Mouse (Mus musculus) layer of hippocampus, adult 9-11 months (tissue): Measurements from ENCODE around the gene Cat.

Source experiments
- DNase-seq: peaks from one replicate; pipeline ENCODE4 v3.0.0; 2022

The Cat gene

DNA sequence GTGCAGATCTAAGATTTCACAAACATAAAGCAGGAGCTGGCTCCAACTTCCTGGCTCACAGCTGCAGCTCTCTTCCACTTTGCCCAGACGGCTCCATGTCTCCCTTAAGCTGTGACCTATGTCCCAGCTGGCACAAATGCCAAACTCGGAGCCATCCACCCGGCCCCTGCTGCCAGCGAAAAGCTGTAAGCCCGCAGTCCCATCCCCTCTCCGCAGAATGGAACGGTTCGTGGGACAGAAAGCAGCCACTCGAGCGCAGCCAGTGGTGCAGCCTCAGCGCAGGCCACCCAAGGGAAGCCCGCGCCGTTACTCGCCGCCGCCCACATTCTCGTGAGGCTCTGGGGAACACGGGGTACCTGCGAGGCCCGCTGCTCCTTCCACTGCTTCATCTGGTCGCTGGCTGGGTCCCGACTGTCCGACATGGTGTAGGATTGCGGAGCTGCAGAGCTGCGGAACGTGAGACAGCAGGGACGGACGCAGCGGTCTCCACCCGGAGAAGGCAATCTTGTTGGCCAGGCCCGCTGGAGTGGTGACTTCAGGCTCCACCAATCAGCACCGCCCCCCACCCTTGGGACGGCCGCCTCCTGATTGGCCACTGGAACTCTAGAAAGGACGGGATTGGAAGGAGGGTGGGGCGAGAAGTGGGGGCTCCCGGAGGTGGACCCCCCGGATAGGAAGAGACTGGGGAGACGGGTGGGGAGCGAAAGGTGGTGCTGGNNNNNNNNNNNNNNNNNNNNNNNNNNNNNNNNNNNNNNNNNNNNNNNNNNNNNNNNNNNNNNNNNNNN lies at the start of gene Cat:
Cat (minus strand) TSS at position 544 of the 785 bp plus-strand sequence.
- DNase-seq: peak; percentile 96

DNA sequence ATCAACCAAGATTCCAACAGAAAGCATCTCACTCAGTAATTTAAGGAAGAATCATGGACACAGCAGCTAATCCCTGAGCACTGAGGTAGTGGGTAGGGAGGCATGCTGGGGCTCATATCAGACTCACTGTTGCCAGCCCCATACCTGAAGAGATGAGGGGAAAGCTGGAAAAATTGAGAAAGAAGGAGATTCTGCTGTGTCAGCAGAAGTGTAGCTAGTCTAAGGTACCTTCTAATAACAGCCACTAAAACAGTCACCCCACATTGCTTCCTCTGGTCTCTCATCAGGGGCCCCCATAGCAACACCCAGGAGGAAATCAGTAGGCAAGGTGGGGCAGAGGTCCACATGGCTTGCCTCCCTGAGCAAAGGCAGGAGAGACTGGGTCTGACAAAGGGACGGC lies 40.6 kb upstream of the Cat start:
- DNase-seq: no peak

DNA sequence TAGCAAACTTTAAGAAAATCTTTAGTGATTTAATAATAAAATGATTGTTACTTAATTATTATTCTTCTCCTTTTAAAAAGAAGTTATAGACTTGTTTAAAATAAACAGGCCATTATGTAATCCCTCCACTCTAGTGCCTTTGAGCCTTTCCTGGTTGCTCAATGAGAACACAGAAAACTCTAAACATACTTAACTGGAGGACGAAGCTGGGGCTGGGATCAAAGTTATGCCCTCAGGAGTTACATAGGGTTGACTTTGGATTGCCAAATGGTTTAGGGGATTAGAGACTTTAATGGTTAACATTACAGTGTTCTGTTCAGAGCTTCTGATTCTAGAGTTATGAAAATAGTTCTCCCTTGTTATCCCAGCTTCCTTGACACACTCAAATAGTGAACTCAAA lies 31.5 kb upstream of the Cat start:
- no peak for DNase-seq

DNA sequence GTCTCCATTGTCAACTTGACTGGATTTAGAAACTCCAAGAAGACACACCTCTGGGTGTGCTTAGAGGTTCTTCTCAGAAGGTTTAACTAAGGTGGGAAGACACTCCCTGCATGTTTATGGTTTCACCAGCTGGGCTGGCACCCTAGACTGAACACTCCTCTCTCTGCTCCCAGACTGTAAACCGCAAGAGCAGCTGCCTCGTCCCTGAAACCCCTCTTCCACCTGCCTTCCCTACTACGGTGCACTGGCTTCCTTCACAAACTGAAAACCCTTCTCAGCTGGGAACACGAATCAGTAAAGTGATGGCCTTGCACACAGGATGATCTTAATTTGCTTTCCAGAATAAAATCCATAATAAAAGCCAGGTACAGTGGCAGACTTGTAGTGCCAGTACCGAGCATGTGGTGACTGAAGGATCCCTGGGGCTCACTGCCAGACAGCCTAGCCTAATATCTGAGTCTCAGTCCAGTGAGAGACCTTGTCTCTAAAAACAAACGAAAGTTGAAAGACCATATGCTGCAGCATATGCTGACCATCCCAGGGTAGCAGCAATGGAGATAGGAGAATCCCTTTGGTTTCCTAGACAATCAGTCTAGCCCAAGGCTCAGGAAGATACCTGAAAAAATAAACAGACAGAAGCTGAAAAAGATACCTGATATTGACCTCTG lies 30.7 kb upstream of the Cat start:
- no peak for DNase-seq

DNA sequence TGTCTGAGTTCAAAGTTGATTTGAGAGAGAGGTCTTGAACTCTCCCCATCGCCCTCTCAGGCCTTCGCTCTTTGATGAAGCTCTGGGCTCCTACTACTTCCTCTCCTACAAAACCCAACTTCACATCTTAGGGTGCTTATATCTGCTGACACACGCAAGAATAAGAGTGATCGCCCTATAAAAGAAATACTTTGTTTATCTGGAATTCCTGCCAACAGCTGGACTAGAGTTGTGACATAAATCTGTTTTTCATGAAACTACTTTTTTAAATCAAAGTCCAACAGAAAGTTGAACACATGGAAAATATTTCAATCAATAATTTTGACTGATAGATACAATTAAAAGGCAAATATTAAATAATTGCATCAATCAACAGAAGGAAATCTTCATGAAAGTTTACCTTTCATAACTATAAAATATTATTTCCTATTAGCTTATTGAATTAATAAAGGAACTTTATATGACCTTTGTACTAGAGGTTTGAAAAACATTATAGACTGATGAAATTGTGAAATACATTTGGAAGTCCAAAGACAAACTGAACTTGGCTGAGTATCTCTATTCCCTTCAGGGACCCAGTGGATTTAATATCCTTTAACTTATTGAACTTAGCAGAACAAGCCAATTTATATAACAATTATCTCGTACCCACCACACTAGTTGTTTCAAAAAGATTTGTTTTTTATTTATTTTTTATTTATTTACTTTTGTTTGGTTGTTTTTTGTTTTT lies 27.3 kb upstream of the Cat start:
- DNase-seq: no peak

DNA sequence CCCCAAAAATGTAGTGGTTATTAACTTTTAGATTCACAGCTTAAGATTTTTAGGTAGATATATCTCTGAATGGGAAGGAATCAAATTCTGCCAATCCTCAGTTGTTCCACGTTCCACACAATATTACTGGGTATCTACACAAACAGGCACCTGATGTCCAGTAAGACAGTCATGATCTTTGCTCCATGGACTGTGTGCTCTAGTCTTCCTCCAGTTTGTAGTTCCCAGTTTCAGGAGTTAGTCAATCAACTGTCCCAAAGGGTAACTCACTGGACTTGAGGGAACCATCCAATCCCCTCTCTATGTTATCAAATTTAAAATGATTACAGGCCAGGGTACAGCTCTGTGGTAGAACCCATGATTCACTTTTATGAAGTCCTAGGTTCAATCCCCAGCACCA lies 26.7 kb upstream of the Cat start:
- DNase-seq: no peak

DNA sequence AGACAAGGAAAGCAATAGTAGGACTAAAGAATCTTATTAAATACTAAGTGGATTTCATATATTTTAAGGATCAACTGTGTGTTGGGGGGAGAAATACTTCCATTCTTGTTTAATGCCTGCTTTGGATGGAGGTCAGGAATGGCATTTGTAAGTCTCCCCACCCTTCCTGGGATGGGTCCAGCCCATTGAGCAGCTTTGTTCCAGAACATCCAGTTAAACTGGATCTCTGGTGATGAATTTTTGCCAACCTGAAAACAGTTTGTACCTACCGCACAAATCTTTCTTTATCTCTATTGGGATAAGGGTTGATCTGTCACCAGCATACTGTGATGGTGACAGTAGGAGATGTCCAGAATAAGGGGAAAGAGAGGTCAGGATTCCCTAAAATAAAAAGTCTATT lies 26.1 kb upstream of the Cat start:
- DNase-seq: no peak

DNA sequence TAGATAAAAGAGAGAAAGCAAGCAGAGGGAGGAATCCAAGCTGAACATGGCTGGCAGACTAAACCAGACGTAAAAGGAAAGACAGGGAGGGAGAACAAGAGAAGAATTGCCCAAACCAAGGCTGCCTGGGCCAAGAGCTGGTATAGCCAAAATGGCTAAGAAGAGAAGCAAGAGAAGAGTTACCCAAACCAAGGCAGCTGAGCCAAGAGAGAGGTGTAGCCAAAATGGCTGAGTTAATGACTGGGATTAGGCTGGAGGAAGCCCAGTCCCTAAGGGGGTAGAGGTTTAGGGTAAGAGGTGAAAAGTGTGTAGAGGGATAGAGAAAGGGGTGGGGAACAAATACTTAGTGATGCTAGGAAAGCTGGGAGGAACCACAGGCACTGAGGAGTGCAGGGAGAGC lies 22.7 kb upstream of the Cat start:
- DNase-seq: no peak

DNA sequence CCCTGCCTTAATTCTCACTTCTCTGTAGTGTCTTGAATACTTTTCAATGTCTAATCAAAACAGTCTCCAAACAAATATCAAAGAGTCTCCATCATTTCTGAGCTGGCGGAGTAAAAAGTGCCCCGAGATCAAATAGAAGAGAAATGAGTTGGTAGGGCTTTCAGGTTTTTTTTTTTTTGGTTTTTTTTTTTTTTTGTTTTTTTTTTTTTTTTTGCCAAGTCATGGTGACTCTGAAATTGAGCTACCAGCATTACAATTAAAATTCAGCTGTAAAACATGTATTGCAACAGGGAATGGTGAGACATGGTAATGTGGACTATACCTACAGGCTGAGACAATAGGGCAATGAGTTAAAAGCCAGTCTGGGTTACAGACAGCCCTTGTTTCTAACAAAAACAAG lies 21.0 kb upstream of the Cat start:
- DNase-seq: no peak

DNA sequence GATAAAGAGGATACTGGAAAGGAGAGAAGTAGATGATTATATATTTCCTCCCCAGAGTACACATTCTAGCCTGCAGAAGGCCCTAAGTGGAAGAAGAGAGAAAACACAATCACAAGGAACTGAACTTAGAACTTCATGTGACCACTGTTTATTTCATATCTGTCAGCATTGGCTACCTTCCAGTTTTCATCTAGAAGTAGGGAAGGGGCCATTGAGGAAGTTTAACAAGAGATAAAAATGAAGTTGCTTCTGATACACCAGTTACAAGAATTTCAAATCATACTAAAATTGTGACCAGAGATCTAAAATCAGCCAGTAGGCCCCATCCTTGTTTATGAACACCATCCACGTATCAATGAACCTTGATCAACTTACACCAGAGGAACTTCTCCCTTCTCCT lies 19.5 kb upstream of the Cat start:
- DNase-seq: no peak

DNA sequence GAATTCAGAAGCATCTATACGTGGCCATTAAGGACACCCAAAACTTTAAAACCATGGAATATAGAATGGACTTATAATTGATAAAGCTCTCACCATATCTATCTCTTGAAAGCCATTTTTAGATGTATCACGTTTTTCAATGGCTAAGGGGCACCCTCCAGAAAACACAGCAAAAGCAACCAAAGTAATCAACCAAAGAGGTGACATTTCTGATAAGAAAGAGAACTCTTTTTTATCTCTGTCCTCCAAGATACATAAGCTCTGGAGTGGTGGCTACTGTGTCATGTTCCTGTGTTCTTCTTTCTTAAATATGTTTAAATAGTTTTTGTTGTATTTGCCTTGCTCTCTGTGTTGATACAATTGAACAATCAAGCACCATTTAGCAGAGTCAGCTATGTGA lies 15.8 kb upstream of the Cat start:
- DNase-seq: no peak

DNA sequence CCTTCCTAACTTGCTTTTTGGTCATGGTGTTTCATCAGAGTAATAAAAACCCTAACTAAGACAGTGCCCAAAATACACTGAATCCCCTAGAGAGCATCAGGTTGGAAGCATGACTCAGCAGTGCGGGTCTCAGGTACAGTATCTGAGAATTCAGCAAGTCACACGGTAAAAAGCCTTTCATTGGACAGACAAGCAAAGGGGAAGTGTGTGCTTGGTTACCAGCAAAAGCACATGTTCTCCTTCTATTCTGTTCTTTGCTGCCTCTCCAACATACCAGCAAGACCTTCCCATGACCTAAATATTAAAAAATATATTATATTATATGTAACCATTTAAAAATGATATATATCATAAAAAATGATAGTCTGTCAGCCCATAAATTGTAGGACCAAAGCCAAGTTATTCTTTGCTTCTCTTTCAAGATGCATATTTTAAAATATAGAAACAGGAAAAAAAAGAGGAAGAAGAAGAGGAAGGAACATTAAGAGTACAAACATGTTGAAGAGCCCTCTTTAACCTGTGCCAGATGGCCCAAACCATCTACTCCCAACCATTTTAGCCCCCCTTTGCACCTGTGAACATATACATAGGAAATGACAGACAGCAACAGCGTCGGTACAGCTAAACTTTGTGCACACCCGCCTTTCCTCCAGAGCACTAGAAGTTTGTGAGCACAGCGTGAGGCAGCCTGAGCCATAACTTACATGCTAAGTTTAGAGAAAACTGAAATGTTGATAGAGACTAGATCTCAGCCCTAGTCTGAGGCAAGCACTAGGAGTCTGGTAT lies 10.9 kb upstream of the Cat start:
- no peak for DNase-seq

DNA sequence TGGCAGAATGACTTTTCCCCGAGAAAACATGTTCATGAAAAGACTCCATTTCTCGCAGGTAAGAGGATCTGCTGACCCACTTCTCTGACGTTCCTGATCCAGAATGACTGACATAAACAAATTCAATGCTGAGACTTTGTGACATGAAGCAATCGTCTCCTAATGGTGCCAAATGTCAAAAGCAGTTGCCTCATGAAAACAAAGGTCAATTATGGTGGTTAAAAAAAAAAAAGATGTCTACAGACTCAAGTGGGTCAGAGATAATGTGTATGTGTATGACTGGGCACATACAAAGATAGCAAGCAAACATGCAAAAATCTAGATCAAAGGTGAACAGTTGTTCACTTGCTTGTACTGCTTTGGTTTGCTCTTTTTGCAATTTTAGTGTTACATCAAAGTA lies 8.9 kb upstream of the Cat start:
- no peak for DNase-seq

DNA sequence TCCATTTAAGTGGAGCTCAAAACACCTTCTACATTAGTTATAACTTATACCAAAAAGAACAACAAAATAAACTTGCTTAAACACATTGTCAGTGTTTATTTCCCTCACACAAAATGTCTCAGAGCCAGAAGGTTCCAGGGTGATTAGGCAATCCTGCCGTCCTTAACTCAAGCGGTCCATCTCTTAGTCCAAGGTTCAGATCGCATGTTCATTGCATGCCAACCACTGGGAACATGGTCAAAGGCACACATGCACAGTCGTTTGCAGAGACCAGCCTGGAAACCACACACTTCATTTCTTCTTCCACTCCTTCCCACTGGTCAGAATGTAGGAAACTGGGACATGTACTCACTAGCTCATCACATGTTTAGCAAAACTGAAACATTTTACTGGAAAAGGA lies 7.6 kb upstream of the Cat start:
- DNase-seq: no peak

DNA sequence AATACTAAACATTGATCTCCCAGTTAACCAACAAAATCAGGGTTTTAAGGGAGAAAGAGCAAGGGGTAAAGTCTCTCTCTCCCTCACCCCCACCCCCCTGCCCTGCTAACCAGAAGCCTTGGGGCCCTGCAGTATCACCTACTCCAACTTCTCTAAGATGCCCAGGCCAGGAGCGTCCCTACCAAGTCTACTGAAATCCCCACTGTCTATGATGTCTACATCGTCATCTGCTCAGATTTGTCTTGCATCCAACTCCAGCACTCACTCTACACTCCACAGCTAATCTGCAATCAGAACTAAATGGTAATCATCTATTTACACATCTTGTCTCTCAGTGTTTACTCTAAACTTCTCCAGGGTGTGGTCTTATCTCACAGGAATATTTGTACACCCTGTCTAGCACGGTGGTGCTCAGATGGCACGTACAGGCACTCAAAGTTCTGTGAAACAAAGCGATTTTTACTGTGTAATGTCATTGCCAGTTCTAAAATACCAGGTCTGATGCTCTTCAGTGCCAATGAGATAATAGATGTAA lies 907 bp downstream of the Cat start:
- DNase-seq: no peak

DNA sequence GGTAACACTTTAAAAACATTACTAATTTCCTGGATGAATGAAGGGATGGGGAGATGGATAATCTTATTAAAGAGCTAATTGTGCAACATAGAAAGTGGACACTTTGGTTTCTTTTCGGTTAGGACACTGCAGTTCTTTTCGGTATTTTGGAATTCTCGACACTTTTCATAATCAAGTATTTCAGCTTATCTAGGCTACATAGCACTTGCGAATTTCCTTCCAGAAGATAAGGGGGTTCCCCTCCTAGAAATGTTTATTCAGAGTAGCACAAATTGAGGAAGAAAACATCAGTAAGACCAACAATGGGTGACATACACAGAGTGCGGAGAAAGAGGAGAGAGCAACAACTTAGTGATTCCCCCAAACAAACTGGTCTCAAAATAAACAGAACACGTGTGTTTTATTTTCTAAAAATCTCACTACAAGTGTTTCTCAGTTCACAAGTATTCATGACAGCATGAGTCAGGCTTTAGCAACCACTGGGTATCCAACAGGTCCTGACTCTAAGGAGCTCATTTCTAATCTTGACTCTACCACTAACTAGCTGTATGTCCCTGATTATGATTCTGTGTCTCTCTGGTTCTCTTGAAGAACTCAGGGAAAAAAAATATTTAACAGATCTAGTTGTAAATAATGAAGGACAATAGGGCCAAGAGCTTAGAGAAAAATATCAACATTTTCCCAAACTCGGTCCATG lies 1.5 kb downstream of the Cat start:
- no peak for DNase-seq

DNA sequence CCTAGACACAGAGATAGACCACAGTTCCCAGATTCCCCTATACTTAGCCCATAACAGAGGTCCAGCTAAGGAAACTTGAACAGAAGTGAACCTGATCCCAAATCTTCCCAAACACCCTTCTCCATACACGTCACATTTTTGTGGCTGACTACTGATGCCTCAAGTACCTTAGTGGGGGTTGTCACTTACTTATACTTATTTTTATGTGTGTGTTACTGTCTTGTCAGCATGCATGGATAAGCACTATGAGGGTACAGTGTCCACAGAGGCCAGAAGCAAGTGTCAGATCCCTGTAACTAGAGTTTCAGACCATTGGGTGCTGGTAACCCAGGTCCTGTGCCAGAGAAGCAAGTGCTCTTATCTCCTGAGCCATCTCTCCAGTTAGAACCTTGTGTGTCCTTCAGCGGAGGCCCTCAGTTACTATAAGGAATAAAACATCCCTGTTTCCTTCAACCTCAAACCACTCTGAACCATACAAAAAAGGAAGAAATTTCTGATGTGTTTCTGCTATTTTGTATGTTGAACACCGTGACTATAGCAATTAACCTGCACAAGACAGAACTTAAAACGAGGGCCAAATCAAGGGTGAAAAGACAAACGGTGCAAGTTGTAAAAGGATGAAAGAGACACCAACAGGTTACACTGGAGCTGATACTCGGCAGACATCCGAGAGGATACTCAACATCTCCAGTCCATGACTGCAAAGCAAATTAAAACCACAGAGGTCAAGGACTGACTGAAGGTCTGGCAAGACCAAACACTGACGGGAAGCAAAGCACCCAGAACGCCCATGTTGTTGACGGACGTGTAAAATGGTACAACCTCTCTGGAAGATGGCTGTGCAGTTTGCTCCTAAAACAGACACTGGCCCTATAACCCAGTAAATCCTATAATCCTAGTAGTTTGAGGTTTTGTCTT lies 3.4 kb downstream of the Cat start:
- DNase-seq: no peak

DNA sequence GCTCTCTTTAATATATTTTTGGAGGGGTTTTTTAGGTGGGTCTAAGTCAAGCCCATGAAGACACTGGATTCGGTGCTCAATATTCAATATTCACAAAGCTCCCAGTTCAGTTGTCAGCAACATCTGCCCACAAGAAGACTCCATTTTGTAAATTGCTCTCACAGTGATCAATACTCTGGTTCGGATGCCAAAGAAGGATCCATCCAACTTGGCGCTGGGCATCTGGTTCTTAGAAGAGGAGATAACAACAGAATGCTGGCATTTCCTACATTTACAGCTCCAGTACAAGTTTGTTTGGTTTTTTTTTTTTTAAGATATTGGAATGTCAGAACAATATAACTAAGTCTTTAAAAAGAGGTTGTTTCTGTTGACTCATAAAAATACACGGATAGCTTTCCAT lies 4.1 kb downstream of the Cat start:
- DNase-seq: no peak

DNA sequence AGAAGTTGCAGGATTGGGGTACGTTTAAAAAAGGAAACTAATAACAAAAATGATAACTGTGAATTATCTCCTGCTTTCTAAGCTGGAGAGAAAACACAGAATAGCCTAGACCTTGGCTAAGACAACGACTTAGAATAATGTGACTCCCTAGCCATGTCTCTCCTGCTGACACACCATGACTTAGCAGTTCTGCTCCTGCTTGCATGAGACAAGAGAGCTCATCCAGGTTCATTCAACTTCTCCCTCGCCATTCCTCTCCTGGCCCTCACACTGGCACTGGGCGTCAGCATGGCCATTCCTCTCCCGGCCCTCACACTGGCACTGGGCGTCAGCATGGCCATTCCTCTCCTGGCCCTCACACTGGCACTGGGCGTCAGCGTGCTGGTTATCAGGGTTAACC lies 4.7 kb downstream of the Cat start:
- DNase-seq: no peak

DNA sequence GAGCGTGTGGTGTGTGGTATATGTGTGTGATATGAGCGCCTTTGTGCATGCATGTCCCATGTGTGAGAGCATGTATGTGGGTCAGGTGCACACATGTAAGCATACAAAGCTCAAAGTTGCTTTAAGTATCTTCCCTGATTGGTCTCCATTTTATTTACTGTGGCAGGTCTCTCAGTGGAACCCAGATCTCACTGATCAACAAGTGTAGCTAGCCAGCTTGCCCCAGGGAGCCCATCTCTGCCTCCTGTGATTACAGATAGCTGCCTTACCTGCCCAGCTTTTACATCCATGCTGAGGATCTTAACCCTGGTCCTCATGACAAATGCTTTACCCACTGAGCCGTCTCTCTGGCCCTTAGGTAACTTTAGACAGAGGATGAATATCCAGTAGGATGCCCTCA lies 6.6 kb downstream of the Cat start:
- DNase-seq: no peak

DNA sequence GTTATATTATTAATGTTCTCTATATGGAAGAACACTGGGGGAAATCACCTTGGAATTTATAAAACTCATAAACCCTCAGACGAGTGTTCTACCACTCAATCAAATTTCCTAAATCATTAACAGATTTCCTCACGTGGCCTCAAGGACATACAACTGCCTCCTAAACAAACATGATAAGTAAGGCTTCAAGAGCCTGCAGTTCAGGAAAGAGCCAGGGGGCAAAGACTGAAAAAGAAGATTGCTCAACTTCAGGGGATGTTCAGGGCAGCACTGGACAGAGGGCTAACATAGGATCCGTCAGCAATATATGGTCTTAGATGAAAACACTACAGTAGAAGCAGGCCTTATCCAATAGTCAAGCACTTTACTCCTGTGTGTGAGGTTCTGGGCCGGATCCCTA lies 7.5 kb downstream of the Cat start:
- DNase-seq: no peak
